Mouse (Mus musculus) gastrocnemius, adult 8-10 months (tissue): ENCODE data around the gene Lhcgr. TPM values are rescaled to one million over a fixed set of nuclear protein-coding genes. Genes with fewer than 3 reads are reported as not detected.

ENCODE experiments used
- DNase-seq, 2 experiments: peaks; one replicate each; pipeline ENCODE4 v3.0.0; 2022; ENCODE audit warnings: low spot score in 2 of 2
- total RNA-seq, 4 experiments: library from RNA; stranded (reverse); gene quantifications; 2 replicates each; pipeline ENCODE4 v1.2.4; 2022

Lhcgr gene
- total RNA-seq, 4 experiments from 2014 or later = not detected

- DNase-seq = no peak
Measured at GRCm38 (mm10) chr17:88706231-88706649, 85.5 kb downstream of the Lhcgr start.

GRCm38 (mm10) chr17:88703112-88703511, 88.7 kb downstream of the Lhcgr start:
- DNase-seq = no peak

GRCm38 (mm10) chr17:88702345-88702744, 89.4 kb downstream of the Lhcgr start:
- DNase-seq = no peak

GRCm38 (mm10) chr17:88700901-88701300, 90.9 kb downstream of the Lhcgr start:
- no peak for DNase-seq

GRCm38 (mm10) chr17:88696656-88697333, 95.0 kb downstream of the Lhcgr start:
- no peak for DNase-seq

GRCm38 (mm10) chr17:88688226-88688625, 103.6 kb downstream of the Lhcgr start:
- DNase-seq = no peak

- no peak for DNase-seq
Measured at GRCm38 (mm10) chr17:88675310-88676309, 116.2 kb downstream of the Lhcgr start.

GRCm38 (mm10) chr17:88670800-88671199, 121.0 kb downstream of the Lhcgr start:
- no peak for DNase-seq

- DNase-seq = no peak
Measured at GRCm38 (mm10) chr17:88669921-88670320, 121.9 kb downstream of the Lhcgr start.

GRCm38 (mm10) chr17:88668452-88668851, 123.3 kb downstream of the Lhcgr start, which contains the start of gene Gtf2a1l:
TSS of gene Gtf2a1l (plus strand) at chr17:88668660.
- DNase-seq = peak in 1 of 2 experiments; percentile 6

Other genes with a start within 250 kb of the Lhcgr start
- gene Ston1, start 194.3 kb downstream of the Lhcgr start, total RNA-seq = 1 to 10 TPM; 2.8 to 7.0 (median 3.9) TPM
- gene Gtf2a1l, start 123.3 kb downstream of the Lhcgr start, total RNA-seq = not detected